Mouse (Mus musculus) gastrocnemius, adult 18-20 months (tissue): Measurements from ENCODE around the gene Tmem199. TPM values are rescaled to one million over a fixed set of nuclear protein-coding genes. Genes with fewer than 3 reads are reported as not detected.
A peak's percentile ranks its signal among the peaks of the same experiment; 100 is the strongest.

Experiments
- DNase-seq: peaks from one replicate; pipeline ENCODE4 v3.0.0; 2021; ENCODE audit warnings: low spot score
- total RNA-seq, 2 experiments: library from RNA; stranded (reverse); gene quantifications; 2 replicates each; pipeline ENCODE4 v1.2.3; 2021

The Tmem199 gene
- total RNA-seq, 2 experiments from 2014 or later, result 13.3 to 15.1 TPM

DNA sequence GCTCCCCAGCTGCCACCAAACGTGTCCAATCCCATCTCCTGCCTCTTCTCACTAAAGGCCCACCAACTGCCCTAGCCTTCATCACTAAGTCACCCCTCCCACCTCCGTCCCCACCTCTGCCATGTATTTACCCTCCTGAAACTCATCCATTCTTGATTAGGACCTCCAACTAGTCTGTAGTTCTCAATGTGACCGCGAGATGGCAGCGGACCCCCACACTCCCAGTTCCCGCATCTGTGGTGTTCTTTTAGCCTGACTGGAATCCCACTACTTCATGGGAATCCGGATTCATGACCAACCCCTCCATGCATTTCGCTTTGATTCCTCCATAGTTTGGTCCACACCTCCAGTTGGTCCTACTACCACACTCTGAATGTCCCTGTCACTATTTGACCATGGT, 23.8 kb downstream of the Tmem199 start:
- DNase-seq, result peak; percentile 62

DNA sequence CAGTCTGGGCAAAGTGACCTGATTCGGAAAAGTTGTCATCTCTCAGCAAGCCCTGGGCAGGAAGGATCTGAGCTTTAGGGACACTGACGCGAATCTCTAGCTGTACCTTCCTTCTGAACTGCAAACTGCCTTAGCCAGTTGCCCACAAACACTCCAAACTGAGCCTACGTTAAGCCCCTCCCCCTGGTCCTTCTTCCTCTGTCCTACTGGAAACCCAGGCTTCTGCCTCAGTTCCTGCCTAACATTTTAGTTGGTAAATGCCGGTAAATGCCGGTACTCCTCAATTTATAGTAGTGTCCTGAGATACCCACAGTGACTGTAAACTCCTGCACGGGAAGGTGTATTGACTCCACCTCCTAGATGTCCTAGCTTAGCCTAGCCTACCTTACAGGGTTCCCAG, 28.3 kb downstream of the Tmem199 start:
- DNase-seq, result no peak

DNA sequence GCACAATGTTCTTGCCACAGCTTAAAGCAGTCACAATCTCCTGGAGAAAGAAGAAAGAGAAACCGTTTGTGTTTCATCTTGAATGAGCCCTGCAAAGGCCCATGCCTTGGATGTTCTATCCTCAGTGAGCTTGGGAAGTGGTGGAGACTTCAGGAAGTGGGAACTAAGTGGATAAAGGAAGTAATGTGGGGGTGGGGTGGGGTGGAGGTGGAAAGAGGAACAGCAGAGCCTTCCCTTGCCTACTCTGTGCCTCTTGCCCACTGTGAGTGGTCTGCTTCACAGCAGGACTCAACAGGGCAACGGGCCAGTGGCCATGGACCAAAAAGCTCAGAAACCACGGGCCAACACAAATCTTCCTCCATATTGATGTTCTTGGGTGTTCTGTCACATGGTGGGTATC, 36.7 kb downstream of the Tmem199 start:
- DNase-seq, result no peak

DNA sequence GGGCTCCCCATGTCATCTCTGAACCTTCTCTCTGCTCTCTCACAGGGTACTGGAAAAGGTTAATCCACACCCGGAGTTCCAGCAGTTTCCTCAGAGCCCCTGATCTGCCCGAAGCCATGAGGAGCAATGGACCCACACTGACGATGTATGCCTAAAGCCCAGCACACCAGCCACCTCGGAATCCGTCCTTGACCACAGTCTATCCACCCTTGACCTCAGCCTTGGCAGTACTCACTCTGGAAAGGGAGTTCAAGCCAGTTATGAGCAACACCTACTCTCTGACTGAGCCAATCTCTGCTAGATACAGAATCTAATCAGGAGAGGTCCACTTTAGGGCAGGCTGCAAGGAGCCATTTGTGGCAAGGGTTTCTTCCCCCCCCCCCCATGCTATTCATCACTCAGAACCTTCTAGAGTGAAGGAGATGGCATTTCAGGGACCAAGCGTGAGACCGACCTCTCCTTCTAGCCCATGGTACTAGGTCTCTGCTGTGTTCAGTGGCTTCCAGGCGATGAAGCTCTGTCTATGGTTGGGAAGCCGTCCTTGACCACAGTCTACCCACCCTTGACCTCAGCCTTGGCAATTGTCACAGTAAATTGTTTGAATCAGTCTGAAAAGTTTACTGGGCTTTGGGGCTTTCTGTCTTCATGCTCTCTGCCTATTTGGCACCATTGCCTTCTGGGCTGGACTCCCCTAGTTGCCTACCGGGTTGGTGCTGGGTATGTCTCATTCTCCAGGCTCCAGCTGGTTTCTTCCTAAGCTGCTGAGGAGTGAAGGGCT, 40.5 kb downstream of the Tmem199 start:
- DNase-seq, result no peak

DNA sequence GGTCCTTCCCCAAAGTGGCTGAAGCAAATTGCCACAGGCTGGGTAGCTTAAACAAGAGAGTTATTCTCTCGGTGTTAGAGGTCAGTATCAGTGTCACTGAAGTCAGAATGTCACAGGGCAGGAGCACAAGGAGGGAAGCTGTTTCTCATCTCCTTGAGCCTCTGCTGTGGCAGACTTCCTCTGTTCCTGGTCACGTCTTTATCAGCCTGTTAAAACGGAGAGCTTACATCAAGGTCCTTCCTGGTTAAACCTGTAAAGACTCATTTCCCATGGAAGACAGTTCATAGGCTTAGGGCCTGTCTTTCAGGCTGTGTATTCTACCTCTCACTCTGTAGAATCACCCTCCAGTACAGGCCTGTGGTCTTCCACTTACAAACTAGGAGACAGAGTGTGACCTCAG, 44.0 kb downstream of the Tmem199 start:
- DNase-seq, result no peak

DNA sequence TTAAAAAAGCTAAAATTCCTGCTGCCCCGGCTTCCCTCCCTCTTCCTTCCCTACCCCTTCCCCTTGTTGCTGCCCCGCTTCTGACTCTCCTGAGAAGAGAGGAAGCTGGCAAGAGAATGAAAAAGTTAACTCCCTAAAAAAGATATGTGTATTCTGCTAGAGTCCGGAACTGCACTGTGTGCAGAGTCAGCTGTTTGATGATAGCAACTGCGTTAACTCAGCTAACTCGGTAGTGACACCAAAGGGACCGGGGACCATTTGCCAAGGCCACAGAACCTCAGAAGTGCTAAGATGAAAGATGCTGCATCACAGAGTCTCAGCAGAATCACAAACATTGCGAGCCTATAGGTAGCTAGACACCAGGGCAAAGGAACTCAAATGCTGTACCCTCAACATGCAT, 44.5 kb downstream of the Tmem199 start:
- no peak for DNase-seq

DNA sequence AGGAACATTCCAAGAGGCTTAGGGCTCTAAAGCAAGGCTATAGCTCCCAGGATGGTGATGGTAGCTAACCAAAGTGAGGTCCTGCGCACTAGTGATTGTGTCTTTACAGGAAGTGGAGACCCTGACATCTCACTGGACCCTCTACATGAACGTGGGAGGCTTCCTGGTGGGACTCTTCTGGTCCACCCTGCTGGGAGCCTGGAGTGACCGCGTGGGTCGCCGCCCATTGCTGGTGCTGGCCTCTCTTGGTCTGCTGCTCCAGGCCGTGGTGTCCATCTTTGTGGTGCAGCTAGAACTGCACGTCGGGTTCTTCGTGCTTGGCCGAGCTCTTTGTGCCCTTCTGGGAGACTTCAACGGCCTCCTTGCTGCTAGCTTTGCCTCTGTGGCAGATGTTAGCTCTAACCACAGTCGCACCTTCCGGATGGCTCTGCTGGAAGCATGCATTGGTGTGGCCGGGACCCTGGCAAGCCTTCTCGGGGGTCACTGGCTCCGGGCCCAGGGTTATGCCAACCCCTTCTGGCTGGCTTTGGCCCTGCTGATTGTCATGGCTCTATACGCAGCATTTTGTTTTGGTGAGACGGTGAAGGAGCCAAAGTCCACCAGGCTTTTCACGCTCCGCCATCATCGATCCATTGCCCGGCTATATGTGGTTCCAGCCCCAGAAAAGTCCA, 45.6 kb downstream of the Tmem199 start:
- DNase-seq, result no peak

DNA sequence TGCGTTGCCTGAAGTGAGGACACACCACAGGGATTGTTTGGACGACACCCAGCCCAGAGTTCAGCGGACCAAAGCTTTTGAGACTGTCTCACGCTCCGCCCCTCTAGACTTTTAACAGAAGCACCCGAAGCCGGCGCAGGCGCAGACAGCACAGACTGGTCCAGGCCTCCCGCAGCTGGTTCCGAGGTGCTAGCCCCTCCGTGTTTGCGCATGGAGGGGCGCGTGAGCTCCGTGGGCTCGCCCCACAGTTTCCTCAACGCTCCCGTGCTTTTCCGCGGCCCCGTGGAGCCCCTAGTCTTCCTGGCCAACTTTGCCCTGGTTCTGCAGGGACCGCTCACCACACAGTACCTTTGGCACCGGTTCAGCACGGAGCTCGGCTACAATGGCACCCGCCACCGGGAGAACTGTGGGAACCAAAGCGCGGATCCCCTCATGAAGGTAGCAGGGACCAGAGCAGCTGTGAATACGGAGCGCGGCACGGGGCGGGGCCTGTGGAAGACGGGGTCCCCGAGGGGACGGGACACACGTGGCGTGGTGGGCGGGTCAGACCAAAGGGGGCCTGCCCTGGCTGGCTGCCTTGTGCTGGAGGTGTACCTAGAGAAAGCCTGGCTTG, 46.3 kb downstream of the Tmem199 start, which contains the start of gene Slc46a1:
TSS of gene Slc46a1 (plus strand) at position 130 of the 613 bp plus-strand sequence.
- DNase-seq, result peak; percentile 80

DNA sequence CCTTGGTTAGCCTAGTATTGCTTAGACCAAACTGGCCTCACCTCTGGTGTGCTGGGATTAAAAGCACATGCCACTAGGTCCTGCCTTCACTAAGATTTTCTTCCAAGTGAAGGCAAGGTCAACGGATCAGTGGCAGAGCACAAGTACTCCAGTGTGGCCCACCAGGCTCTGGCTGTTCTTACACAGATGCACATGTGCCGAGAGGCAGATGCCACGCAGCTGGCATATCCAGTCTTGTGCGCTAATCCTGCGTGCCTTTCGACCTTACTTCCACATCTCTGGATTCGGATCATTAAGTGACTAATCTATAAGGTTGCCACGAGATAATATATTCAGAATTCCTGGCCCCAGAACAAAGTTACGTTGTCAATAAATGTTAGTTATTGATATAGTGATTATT, 46.9 kb downstream of the Tmem199 start:
- DNase-seq, result no peak

DNA sequence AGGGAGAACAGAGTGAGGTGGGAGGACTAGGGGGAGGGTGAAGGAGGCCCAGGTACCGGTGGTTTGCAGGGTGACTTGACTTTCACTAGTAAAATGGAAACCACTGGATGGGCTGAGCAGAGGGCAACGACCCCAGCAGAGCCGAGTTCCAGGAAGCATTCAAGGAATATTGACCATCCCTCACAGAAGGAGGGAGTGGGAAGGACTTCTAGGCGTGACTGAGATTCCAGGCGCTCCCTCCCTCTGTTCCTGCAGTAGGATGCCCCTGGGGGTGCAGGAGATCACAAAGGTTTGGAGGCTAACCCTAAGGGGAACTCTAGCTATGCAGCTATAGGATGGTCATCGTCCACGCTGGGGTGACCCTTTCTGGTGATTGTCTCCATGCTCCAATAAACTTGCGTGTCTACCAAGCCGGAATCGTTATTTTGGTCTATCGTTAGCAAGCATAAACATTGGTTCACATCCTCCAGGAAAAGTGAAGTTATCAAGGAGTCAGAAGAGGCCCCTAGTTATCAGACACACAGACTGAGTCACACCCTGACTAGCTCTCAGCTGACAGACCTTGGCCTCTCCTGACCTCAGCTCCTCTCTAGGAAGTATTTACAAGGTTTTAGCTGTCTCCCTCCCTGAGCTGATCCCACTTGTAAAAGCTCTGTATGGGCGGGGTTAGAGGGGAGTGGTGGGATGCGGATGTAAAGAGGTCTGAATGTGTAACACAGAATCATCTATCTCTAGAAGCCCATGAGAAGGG, 48.5 kb downstream of the Tmem199 start:
- DNase-seq, result no peak

DNA sequence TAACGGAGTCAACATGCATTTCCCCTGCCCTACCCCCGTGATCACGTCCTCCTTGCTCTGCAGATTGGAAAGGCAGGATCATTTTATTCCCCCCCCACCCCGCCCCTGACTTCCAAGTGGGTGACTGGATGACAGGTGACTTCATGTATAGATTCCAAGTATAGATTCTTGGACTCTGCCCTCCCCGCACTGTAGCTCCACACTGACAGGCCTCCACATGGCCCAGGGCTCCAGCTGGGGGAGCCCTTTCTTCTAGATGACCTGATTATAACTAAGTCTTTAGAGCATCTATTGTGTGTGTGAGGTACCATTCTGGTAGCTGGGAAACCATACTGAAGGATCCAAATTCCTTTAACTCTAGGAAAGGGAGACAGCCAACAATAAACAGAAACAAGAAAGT, 49.3 kb downstream of the Tmem199 start:
- DNase-seq, result no peak

DNA sequence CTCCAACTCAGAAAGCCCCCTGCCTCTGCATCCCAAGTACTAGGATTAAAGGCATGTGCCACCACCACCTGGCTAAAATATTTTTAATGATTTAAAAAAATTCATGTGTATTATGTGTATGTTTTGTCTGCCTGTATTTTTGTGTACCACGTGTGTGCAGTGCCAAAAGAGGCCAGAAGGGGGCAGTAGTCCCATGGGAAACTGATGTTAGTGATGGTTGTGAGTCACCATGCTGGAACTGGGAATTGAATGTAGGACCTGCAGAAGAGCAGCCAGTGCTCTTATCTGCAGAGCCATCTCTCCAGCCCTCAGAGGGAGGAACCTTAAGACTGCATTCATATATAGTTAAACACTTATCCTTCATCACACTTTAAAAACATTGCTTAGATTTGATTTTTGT, 50.1 kb downstream of the Tmem199 start:
- no peak for DNase-seq

DNA sequence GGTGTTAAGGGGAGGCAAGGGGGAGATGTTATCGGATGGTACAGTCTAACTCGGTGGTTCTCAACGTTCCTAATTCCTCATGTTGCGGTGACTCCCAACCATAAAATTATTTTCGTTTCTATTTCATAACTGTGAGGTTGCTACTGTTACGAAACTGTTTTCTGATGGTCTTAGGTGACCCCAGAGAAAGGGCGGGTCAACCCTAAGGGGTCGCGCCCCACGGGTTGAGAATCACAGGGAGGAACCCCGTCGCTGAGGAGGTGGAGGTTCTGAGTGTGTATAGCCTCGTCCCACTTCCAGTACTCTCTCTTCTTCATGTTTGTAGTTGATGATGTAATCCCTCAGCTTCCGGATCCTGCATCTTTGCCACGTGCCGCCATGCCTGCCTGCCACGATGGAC, 53.2 kb downstream of the Tmem199 start:
- DNase-seq, result no peak

Other genes starting within 250 kb of the Tmem199 start
- under 1 TPM; 0.38 to 0.46 TPM for gene BC030499, start 221.3 kb downstream of the Tmem199 start, total RNA-seq
- gene Spag5, start 210.6 kb downstream of the Tmem199 start, total RNA-seq, result 1 to 10 TPM; 2.3 to 2.5 TPM
- gene Aldoc, start 189.2 kb downstream of the Tmem199 start, total RNA-seq, result 1 to 10 TPM; 2.1 to 2.6 TPM
- gene Pigs, start 183.8 kb downstream of the Tmem199 start, total RNA-seq, result 10 to 100 TPM; 18.2 to 19.2 TPM
- gene Unc119, start 168.7 kb downstream of the Tmem199 start, total RNA-seq, result 1 to 10 TPM; 8.3 TPM
- gene Foxn1, start 125.6 kb downstream of the Tmem199 start, total RNA-seq, result not detected
- not detected for gene Slc13a2, start 90.0 kb downstream of the Tmem199 start, total RNA-seq
- gene Slc46a1, start 46.5 kb downstream of the Tmem199 start, total RNA-seq, result under 1 TPM; 0.47 to 0.91 TPM
- under 1 TPM; 0.43 to 0.82 TPM for gene Sarm1, start 14.4 kb downstream of the Tmem199 start, total RNA-seq
- 10 to 100 TPM in 1 of 2 experiments, 1 to 10 TPM in 1; 9.5 to 15.0 TPM for gene Vtn, start 13.1 kb downstream of the Tmem199 start, total RNA-seq
- gene Sebox, start 8.7 kb downstream of the Tmem199 start, total RNA-seq, result not detected
- gene Poldip2, start within 50 bp of the Tmem199 start, total RNA-seq, result 100 to 1,000 TPM in 1 of 2 experiments, 10 to 100 TPM in 1; 99.0 to 100 TPM
- 10 to 100 TPM; 44.0 to 48.1 TPM for gene Tnfaip1, start 24.2 kb upstream of the Tmem199 start, total RNA-seq
- 10 to 100 TPM; 17.5 to 17.6 TPM for gene Ift20, start 24.2 kb upstream of the Tmem199 start, total RNA-seq
- 1 to 10 TPM; 1.0 to 1.5 TPM for gene Tmem97, start 38.6 kb upstream of the Tmem199 start, total RNA-seq
- gene Nlk, start 185.2 kb upstream of the Tmem199 start, total RNA-seq, result 1 to 10 TPM; 7.3 to 9.6 TPM
- 10 to 100 TPM; 11.1 to 11.8 TPM for gene Ccnq, start 239.6 kb upstream of the Tmem199 start, total RNA-seq